ENCODE assay signal across 8 mouse cellular contexts in the genomic region with DNA sequence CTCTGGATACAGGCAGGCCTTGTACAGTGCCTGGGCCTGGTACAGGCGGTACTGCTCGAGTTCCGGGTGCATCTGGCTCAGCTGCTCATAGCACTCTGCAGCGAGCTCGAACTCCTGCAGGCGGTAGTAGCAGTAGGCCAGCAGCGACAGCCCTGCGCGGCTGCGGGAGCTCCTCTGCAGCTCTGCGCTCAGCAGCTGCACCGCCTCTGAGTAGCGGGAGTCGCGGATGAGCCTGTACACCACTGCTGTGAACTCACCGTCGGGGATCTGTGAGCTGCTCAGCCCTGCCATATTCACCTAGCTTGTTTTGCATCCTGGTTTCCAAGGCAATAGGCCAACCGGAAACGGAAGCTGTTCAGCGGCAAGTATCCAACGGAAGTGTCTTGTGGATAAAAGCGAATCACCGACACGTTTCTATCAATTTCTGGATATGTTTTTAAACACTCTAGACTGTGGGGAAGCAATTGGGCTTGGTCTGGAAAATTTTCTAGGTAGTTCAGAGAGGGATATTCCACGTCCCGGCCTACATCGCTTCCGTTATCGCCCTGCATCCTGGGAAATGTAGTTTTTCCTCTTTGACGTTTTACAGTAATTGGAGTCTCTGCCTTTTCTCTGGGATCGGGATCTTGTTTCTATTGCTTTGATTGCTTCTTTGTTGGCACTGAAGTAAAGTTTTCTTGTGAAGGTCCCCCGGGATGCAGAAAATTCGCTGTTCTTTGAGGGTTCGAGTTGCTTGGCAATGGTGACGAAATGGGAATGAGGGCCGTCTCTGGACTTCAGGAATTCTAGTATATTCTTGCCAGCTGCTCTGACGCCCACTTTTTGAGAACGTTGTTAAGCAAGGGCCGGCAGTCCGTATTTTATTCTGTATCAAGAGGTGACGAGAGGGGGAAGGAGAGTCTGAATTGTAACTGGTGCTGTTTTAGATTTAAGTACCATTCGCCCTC. TPM values are rescaled to one million over a fixed set of nuclear protein-coding genes. Genes with fewer than 3 reads are reported as not detected.
A peak's percentile ranks its signal among the peaks of the same experiment; 100 is the strongest.
DNase-seq lines count a peak whose midpoint lies in the region; ATAC-seq and TF ChIP-seq lines count a peak whose summit lies in the region.

A gene (minus strand): TSS at position 469 of the 947 bp plus-strand sequence.

- no peaks in the 10 kb centered on the region for H3K9me3 ChIP-seq in forebrain, embryonic 10.5 days
- H3K9me3 ChIP-seq in heart, embryonic 14.5 days (ENCODE audit: control insufficient read depth, low read length): no peaks in the 10 kb centered on the region
- no peaks in the 10 kb centered on the region for H3K9me3 ChIP-seq in liver, embryonic 11.5 days (ENCODE audit: control insufficient read depth, low read length)

- H3K79me2 ChIP-seq in myocyte (ENCODE audit: control insufficient read depth, insufficient read depth): no peaks in the 10 kb centered on the region

- peaks cover 7% of the 10 kb centered on the region for H3K4me1 ChIP-seq in forebrain, embryonic 10.5 days
- peaks cover 0 to 16% of the 10 kb centered on the region in 2 experiments; a peak in 3 of 4 replicates for H3K4me1 ChIP-seq in heart, embryonic 14.5 days (ENCODE audit: control insufficient read depth in 2 of 2, insufficient read depth in 2 of 2, low read length in 2 of 2)
- no peaks in the 10 kb centered on the region for H3K4me1 ChIP-seq in liver, embryonic 11.5 days (replicated peaks; ENCODE audit: control insufficient read depth, insufficient read depth, low read length)

- no peaks in the 10 kb centered on the region for H3K36me3 ChIP-seq in forebrain, embryonic 10.5 days (replicated peaks)
- no peaks in the 10 kb centered on the region for H3K36me3 ChIP-seq in heart, embryonic 14.5 days (ENCODE audit: control insufficient read depth, insufficient read depth, low read length)
- H3K36me3 ChIP-seq in liver, embryonic 11.5 days (ENCODE audit: control insufficient read depth, insufficient read depth, low read length): no peaks in the 10 kb centered on the region
- no peaks in the 10 kb centered on the region for H3K36me3 ChIP-seq in myocyte (ENCODE audit: control insufficient read depth, insufficient read depth)
- no peaks in the 10 kb centered on the region for H3K36me3 ChIP-seq in splenic B cell, adult 2 months (ENCODE audit: control insufficient read depth, insufficient read depth, low read length, poor library complexity, severe bottlenecking)

- no peak for TF ChIP-seq POLR2A in myocyte (IDR thresholded peaks at IDR 0.05; ENCODE audit: insufficient read length, low read depth)

- peak within 1 kb of the TSS; percentile 76 for H3K4me2 ChIP-seq in heart, embryonic 14.5 days (ENCODE audit: low read length)
- H3K4me2 ChIP-seq in liver, embryonic 11.5 days: peak within 1 kb of the TSS; percentile 75
- peak within 1 kb of the TSS; percentile 85 for H3K4me2 ChIP-seq in myocyte (ENCODE audit: low read depth)

- 4% methylated on average over 40 of the region's 42 CpGs for WGBS in forebrain, embryonic 10.5 days
- WGBS in heart, embryonic 14.5 days: 3% methylated on average over 33 of the region's 42 CpGs
- 6% methylated on average over 41 of the region's 42 CpGs for WGBS in liver, embryonic 11.5 days

- H3K27ac ChIP-seq in forebrain, embryonic 10.5 days: peak within 1 kb of the TSS; percentile 94
- H3K27ac ChIP-seq in heart, embryonic 14.5 days (replicated peaks in 1 of 2; ENCODE audit: control insufficient read depth in 1 of 2, insufficient read depth in 1 of 2, low read depth in 2 of 2, low read length in 2 of 2): peak within 1 kb of the TSS; percentile 68 to 87
- peak within 1 kb of the TSS; percentile 30 for H3K27ac ChIP-seq in liver, embryonic 11.5 days (ENCODE audit: low read depth, low read length)

- ATAC-seq in heart, embryonic 14.5 days (ENCODE audit: insufficient number of reproducible peaks, insufficient read depth, low FRiP score, low read depth): peak; percentile 66
- peak; percentile 86 for ATAC-seq in liver, embryonic 11.5 days (replicated peaks; ENCODE audit: low FRiP score)

- H3ac ChIP-seq in myocyte (ENCODE audit: control insufficient read depth, insufficient read length): peak within 1 kb of the TSS; percentile 43

- H3K4me3 ChIP-seq in forebrain, embryonic 10.5 days: peak within 1 kb of the TSS; percentile 67
- H3K4me3 ChIP-seq in heart, embryonic 14.5 days (ENCODE audit: control insufficient read depth in 1 of 2, insufficient read depth in 1 of 2, low read depth in 1 of 2, low read length in 2 of 2): peak within 1 kb of the TSS; percentile 59 to 71
- H3K4me3 ChIP-seq in liver, embryonic 11.5 days (ENCODE audit: low read depth, low read length): peak within 1 kb of the TSS; percentile 61
- peak within 1 kb of the TSS; percentile 31 for H3K4me3 ChIP-seq in myocyte

- peak; percentile 89 for DNase-seq in CD4-positive helper T cell, adult 2 months (ENCODE audit: low read depth, low spot score)
- DNase-seq in c-Kit-negative CD71-positive TER-119-positive erythroid progenitor cells, embryonic 14.5 days (ENCODE audit: low read depth, low spot score): peak; percentile 46
- DNase-seq in forebrain, embryonic 10.5 days (ENCODE audit: extremely low spot score, low spot score): peak; percentile 86
- DNase-seq in kidney, postnatal 10 days: peak; percentile 86
- DNase-seq in liver, embryonic 11.5 days (ENCODE audit: low spot score): peak; percentile 74
- DNase-seq in splenic B cell, adult 2 months (ENCODE audit: low read depth, low spot score): peak; percentile 86

- H3K27me3 ChIP-seq in forebrain, embryonic 10.5 days (ENCODE audit: poor library complexity, severe bottlenecking): no peaks in the 10 kb centered on the region
- H3K27me3 ChIP-seq in heart, embryonic 14.5 days (ENCODE audit: control insufficient read depth, insufficient read depth, low read length): no peaks in the 10 kb centered on the region
- no peaks in the 10 kb centered on the region for H3K27me3 ChIP-seq in liver, embryonic 11.5 days (replicated peaks; ENCODE audit: control insufficient read depth, insufficient read depth, low read length)
- no peaks in the 10 kb centered on the region for H3K27me3 ChIP-seq in myocyte (ENCODE audit: control insufficient read depth, insufficient read depth, insufficient read length)
- H3K27me3 ChIP-seq in splenic B cell, adult 2 months (ENCODE audit: control insufficient read depth, insufficient read depth, low read length, poor library complexity, severe bottlenecking): no peaks in the 10 kb centered on the region

- H3K9ac ChIP-seq in heart, embryonic 14.5 days (ENCODE audit: low read length): peak within 1 kb of the TSS; percentile 73
- peak within 1 kb of the TSS; percentile 70 for H3K9ac ChIP-seq in liver, embryonic 11.5 days (ENCODE audit: low read depth, low read length)

TF ChIP-seq in myocyte, 11 proteins besides CTCF, POLR2A, EP300 and RAD21:
- no peak for TF ChIP-seq TCF12 (IDR thresholded peaks at IDR 0.05; ENCODE audit: insufficient read depth, poor library complexity, severe bottlenecking)
- TF ChIP-seq REST (IDR thresholded peaks at IDR 0.05; ENCODE audit: insufficient read depth, insufficient read length): no peak
- no peak for TF ChIP-seq MYOD1 (IDR thresholded peaks at IDR 0.05; ENCODE audit: control insufficient read depth in 1 of 3, insufficient read length in 2 of 3, low read depth in 2 of 3)
- no peak for TF ChIP-seq MAX (IDR thresholded peaks at IDR 0.05; ENCODE audit: low read depth)
- TF ChIP-seq USF1 (IDR thresholded peaks at IDR 0.05; ENCODE audit: low read depth): no peak
- TF ChIP-seq TCF3 (IDR thresholded peaks at IDR 0.05; ENCODE audit: insufficient read length, low read depth): no peak
- no peak for TF ChIP-seq POLR2AphosphoS2 (IDR thresholded peaks at IDR 0.05; ENCODE audit: insufficient read length, low read depth)
- no peak for TF ChIP-seq E2F4 (IDR thresholded peaks at IDR 0.05; ENCODE audit: insufficient read depth)
- no peak for TF ChIP-seq CEBPB (IDR thresholded peaks at IDR 0.05; ENCODE audit: insufficient read depth, poor library complexity, severe bottlenecking)
- no peak for TF ChIP-seq MYOG (IDR thresholded peaks at IDR 0.05; ENCODE audit: control insufficient read depth in 1 of 3, insufficient read depth in 1 of 3, insufficient read length in 2 of 3, low read depth in 2 of 3)
- no peak for TF ChIP-seq SRF (IDR thresholded peaks at IDR 0.05; ENCODE audit: control insufficient read depth, insufficient read length, low read depth)

RNA-seq across cellular contexts. Expression of the gene that starts here (rescaled TPM):
- polyA plus RNA-seq in forebrain, embryonic 10.5 days (2016; fragmentation: Nextera tagmentation; extraction: Ambion mirVana): 5.1 and 5.6 TPM in 2 replicates
- 11.7 and 12.8 TPM in 2 replicates for polyA plus RNA-seq in heart, embryonic 14.5 days (2014; fragmentation: Nextera tagmentation; extraction: Ambion mirVana)
- polyA plus RNA-seq in liver, embryonic 11.5 days (2014; fragmentation: Nextera tagmentation; extraction: Ambion mirVana): 2.1 and 3.2 TPM in 2 replicates
- polyA plus RNA-seq in myocyte (2012; fragmentation: generic; extraction: Trizol): 1.7 TPM

Comparison
In these comparisons a context has a peak if more than half of its experiments do, and no peak if none do; other contexts are left out.
1. Peak in every context shown above with its lines: DNase-seq, ATAC-seq, H3K4me3 ChIP-seq and H3K27ac ChIP-seq.
2. H3K27ac ChIP-seq: peak in every context shown above with its lines; median percentile 94 in forebrain, embryonic 10.5 days; 78 in heart, embryonic 14.5 days; 30 in liver, embryonic 11.5 days.